Mouse (Mus musculus): ENCODE data around the gene Fbxo2.
"Not testable (repeated sequence)": the region's sequence is repeated elsewhere in the genome, so short reads cannot be mapped to it uniquely, and the experiment has no call there.

Fbxo2 gene

DNA sequence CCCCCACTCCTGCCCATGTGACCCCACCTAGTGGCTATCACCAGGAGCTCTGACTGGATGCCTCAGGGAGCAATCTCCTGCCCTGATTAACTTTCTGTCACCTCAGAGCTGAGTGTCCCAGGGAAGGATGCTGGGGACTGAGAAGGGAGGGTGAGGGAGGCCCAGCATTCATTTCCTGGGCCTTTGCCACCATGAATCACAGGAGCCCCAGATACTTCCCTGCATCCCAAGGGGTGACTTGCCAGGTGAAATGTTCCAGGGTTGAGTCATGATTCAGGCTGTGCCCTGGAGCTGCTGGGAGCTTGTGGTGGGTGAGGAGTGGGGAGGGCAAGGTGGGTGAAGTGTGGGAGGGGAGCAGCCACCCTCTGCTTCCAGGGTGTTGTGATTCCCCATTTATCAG lies 17.3 kb downstream of the Fbxo2 start:
- DNase-seq = no peak

DNA sequence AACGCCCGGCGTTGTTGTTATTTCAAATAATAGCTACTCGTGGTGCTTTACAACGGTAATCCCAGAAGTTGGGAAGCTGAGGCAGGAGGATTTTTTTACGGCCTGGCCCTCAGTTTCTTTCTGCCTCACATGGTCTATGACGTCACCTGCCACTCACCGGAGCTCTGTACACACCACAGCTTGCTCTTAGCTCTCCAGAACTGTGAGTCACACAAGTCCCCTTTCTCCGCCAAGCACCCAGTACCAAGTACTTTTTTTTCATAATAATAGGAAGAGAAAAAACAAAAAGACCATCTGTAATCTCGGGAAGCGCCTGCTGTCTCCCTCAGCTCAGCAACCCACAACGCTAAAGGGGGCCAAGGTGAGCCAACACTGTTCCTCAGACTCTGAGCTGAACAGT lies 21.1 kb downstream of the Fbxo2 start:
- no peak for DNase-seq

DNA sequence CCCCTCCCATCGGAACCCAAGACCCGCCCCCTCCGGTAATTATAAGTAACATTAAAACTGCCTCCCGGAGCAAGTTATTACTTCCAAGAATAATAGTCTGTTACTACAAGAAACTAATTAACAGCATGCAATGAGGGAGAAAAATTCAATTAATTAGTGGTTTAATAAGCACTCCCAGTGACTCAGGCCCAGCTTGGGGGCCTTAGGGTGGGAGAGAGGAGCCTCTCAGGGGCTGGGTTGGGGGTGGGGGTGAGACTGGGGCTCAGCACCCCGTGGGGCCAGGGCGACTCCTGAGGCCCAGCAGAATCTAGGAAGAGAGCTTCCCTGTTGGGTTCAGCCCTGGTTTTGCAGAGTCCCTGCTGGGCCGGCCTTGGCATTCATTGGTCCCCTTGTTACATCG lies 21.9 kb downstream of the Fbxo2 start:
- no peak for DNase-seq

DNA sequence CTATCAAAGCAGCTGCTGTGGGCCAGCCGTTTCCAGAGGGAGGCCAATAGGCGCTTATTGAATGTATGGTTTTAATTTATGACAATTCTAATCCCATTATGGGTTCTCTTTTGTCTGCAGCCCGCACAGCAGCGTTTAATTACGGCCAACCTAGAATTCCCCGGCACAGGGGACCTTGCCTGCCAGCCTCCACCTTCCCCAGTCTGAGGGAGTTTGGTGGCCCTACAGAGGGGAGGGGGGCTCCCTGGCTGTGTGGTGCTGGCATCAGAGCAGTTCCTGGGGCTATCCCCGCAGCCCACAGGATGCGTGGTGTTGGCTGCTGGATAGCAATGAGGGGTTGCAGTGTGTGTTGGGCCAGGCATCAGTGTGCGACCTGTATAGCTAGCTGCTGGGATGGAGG lies 24.1 kb downstream of the Fbxo2 start:
- no peak for DNase-seq

DNA sequence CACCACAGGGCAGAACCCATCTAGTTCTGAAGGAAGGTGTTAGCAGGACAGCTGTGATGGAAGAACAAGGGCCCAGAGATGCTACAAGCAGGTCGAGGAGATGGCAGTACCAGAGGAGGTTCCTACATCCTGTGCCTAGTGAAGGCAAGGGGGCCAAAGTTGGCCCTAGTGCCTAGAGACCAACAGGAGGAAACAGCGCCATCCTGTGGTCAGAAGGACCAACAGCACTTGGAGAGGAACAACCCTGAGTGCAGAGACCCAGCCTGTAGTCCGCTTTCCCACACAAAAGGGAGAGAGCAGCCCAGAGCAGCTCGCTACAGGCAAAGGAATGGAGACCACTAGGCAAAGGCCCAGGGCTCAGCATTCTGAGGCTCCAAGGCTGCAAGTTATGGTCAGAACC lies 25.4 kb downstream of the Fbxo2 start:
- DNase-seq = no peak

DNA sequence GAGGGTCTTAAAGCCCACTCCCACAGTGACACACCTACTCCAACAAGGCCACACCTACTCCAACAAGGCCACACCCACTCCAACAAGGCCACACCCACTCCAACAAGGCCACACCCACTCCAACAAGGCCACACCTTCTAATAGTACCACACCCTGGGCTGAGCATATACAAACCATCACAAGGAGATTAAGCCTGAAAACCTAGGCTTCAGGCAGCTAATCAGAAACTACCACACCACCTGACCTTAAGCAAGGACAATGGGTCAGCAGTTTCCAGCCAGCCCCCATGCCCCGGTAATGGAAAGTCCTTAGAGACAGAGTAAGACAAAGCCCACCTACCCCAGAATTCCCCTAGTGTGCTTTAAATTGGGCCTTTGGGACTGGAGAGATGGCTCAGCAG lies 28.3 kb downstream of the Fbxo2 start:
- not testable (repeated sequence) for DNase-seq

DNA sequence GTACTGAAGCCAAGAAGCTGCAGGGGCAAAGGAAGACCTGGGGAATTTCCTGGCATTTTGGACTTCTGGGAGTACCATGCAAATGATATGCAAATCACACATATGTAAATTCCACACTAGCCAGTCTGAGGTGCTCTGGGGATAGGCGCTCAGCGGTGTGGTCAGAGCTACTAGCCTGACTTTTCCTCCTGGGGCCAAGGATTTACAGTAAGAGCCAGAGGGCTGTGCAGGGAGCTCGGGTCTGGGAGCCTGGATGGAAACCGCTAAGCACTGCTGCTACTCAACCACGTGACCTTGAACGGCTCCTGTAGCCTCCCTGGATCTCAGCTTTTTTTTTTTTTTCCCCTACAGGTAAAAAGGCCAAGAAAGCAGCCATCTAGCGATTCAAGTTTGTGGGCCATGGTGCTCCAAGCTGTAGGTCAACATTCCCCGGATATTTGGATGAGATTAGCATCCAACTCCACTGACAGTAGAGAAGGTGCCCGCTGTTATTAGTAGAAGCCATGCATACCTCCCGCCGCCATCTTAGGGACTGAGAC lies 32.4 kb downstream of the Fbxo2 start:
- DNase-seq = no peak

DNA sequence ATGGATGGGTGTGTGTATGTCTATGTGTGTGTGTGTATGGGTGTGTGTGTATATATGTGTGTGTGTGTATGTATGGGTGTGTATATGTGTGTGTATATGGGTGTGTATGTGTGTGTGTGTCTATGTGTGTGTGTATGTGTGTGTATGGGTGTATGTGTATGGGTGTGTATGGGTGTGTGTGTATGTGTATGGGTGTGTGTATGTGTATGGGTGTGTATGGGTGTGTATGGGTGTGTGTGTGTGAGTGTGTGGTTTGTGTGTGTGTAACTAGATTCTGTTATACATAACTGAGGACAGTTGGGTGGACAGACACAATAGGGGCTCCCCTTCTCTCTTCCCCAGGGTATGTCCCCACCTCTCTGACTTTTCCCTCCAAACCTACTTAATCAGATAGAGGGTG lies 34.0 kb downstream of the Fbxo2 start:
- no peak for DNase-seq

DNA sequence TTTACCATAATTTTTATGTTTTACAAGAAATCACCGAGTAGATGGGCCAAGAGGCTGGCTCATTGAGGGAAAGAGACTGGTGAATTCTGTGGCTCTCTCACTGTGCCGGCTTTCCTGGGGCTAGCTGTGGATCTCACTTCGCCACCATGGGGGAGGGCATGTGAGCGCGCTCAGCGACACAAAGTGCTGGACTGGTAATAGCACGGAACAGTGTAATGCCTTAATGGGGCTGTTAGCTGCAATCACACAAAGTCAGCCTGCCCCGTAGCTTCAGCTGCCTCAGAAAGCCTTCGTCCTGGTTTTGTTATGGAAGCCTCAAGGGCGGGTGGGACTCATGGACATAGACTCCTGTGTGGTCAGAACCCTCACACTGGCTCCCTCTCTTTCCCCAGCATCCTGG lies 38.3 kb downstream of the Fbxo2 start:
- no peak for DNase-seq

DNA sequence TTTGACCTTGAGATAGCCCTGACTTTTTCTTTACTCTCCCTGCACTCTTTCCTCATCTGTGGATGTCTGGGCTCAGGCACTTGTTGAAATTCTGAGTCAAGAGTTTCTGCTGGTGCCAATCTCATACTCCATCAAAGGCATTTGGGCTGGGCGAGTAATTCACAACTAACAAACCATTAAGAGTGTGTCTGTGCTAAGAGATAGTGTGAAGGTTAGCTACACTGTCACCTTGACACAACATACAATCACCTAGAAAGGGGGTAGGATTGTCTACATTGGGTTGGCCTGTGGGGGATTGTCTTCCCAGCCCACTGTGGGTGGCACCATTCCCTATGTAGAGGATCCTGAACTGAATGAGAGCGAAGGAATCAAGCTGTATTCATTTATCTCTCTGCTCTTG lies 43.1 kb downstream of the Fbxo2 start:
- no peak for DNase-seq

DNA sequence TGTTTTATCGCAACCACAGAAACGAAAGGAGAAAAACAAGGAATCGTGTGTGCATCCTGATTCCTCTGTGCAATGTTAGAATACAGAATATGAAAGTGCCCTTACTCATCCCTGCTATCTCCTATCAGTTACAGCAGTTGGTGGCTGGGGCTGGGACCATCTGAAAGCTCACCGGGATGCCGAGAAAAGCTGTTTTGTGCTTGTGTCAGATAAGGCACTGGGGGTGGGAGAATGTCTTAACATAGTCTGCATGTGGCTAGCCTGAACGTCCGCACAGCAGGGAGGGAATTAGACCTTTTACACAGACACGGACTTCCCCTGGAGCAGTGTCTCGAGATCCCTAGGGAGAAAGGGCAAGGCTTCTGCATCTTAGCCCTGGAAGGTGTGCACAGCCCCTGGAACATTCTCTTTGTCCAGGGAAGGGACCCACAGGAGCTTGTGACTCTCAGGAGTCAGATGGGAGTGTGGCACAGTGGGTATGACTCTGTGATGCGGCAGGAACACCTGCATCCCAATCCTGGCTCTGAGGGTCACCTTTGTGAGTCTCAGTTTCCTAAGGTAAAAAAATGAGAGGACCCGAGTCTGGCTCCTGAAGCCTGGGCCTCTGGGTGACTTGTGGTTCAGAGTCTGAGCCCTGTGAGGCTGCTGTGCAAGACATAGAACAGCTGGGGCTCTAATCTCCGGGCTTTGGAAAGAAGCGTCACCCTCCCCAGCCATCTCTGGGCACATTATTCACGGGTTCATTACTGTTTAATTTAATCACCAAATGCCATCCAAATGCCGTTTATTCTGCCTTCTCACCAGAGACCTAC lies 43.8 kb downstream of the Fbxo2 start:
- no peak for DNase-seq

DNA sequence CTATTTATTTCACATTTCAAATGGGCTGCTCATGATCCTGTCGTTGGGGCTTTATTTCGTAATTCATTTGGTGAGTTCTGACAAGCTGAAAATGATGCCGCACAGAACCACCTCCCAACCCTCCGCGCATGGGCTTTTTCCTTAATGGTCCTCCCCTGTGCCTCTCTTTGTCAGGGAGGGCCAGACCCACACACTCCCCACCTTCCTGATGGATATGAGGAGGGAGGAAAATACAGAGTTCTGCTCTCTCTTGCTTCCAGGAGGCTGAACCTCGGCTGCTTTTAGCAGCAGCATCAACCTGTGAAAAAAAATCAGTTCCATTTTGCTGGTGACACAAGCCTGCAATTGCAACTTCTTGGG lies 44.4 kb downstream of the Fbxo2 start:
- no peak for DNase-seq

DNA sequence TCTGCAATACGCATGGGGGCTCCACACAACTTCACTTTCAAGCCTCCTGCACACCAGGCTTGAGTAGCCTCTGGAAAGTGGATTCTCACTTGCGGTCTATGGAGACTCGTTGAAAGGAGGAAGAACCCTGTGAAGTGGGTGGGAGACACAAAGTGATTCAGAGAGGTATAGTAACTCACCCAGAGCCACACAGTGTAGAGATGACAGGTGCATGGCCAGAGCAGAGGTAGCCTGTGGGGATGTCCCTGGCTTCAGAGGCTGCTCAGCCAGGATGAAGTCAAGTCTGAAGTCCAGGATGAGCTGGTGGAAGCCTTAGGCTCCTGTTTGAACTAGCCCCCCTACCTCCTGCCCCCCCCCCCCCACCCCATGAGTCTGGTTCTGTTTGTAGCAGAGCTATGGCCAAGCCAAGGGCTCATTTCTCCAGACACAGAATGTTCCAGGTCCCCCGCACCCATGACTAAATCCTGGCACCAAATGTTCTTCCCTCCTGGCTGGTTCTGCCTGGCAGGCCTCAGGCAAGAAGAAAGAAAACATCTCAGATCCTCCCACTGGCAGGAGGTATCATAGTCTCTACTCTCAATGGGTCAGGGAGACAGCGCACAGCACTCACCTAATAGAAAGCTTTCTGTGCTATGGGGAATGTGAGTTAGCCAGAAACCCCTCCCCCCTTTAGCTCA lies 54.2 kb downstream of the Fbxo2 start:
- DNase-seq = no peak

DNA sequence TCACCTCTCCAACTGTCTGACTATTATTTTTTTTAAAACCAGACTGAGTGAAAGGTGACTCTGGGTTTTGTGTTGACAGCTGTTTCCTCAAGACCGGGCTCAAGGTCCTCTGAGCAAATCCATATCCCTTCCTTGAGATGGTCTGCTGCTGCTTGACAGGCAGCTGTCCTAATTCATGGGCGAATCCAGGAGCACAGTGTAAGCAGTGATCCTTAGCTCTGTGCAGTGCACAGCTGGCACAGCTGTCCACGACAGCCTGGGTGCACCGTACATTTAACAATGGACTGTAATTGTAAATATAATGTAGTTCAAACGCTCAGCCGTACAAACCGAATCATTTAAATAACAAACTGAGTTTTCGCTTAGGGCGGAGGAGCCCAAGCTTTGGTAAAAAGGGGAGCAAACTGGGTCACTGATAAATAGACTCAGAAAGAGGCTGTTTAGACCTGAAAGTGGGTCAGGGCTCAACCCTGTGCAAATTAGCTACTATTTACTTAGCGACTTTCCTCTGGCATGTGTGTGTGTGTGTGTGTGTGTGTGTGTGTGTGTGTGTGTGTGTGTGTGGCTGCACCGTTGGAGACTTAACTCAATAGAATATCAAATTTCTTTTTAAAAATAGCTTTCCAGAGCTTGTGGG lies 55.0 kb downstream of the Fbxo2 start:
- DNase-seq = no peak

All from heart, adult 11 months (tissue).